9 mouse cellular contexts compared by ENCODE assay signal in genomic region chr6:149057947-149058391, GRCm38 (mm10). TPM values are rescaled to one million over a fixed set of nuclear protein-coding genes. Genes with fewer than 3 reads are reported as not detected.
DNase-seq lines count a peak whose midpoint lies in the region; TF ChIP-seq lines count a peak whose summit lies in the region.
"Had no signal": no experiment of that assay in that cellular context is flagged by ENCODE, and none has a peak within 500 bp of the region (broad histone marks: within the 10 kb centered on the region; RNA-seq: fewer than 3 reads in every experiment).

No protein-coding gene starts in this region.

- DNase-seq in liver, adult 2 months (ENCODE audit: extremely low read depth, low read depth, low spot score): peak; percentile 89
- DNase-seq in liver (no peak), R1 (ENCODE audit: low read depth, low spot score) (peak; percentile 39)
- DNase-seq in cerebellum, postnatal 14 days: peak; percentile 41 to 47
- DNase-seq in kidney, postnatal 4 days: peak; percentile 20 to 44
- DNase-seq in yolk sac, embryonic 10.5 days (ENCODE audit: low spot score): peak; percentile 74
- DNase-seq in left cerebral cortex, adult 18-20 months (ENCODE audit: low spot score in 2 of 2): no peak

- peaks cover 34% of the 10 kb centered on the region for H3K36me3 ChIP-seq in liver, adult 2 months (ENCODE audit: control insufficient read depth, insufficient read depth, low read length)
- H3K36me3 ChIP-seq: neural tube, embryonic 12.5 days had no signal

- peak overlapping the region; percentile 57; the same call in 1 of the 2 replicates for H3K9ac ChIP-seq in liver, adult 2 months (ENCODE audit: low read depth, low read length)
- H3K9ac ChIP-seq: heart, embryonic 13.5 days; neural tube, embryonic 12.5 days had no signal

- WGBS in liver, adult 2 months: 8% methylated on average over 3 of the region's 3 CpGs

- no peak overlapping the region for H3K4me3 ChIP-seq in liver, adult 2 months (ENCODE audit: insufficient read depth, low read depth, low read length)
- H3K4me3 ChIP-seq: heart, embryonic 13.5 days; neural tube, embryonic 12.5 days had no signal

- H3K4me1 ChIP-seq in liver, adult 2 months (ENCODE audit: control insufficient read depth, insufficient read depth, low read length): peaks cover 16% of the 10 kb centered on the region
- H3K4me1 ChIP-seq: heart, embryonic 13.5 days; neural tube, embryonic 12.5 days had no signal

- H3K27me3 ChIP-seq in liver, adult 2 months (ENCODE audit: control insufficient read depth, insufficient read depth, low read length): no peaks in the 10 kb centered on the region
- H3K27me3 ChIP-seq: heart, embryonic 13.5 days; neural tube, embryonic 12.5 days had no signal

- H3K27ac ChIP-seq in liver, adult 2 months (replicated peaks; ENCODE audit: insufficient read depth, low read depth, low read length): peak overlapping the region; percentile 88
- H3K27ac ChIP-seq: heart, embryonic 13.5 days; neural tube, embryonic 12.5 days had no signal

- TF ChIP-seq POLR2A in liver, adult 2 months (IDR thresholded peaks at IDR 0.05; ENCODE audit: extremely low read depth, insufficient read depth, low read length): no peak

- H3K79me2 ChIP-seq in liver, adult 2 months (ENCODE audit: control insufficient read depth, insufficient read depth, low read length): peaks cover 14% of the 10 kb centered on the region; the same call in 1 of the 2 replicates

- TF ChIP-seq CTCF in liver, adult 2 months (IDR thresholded peaks at IDR 0.05; ENCODE audit: low read depth, low read length): peak; percentile 68

RNA-seq across cellular contexts. Expression of gene Dennd5b, which starts 43.5 kb away (rescaled TPM):
- total RNA-seq in liver, adult 2 months (2014; rRNA removed): 94.7 and 99.5 TPM in 2 replicates
- 14.8 and 19.4 TPM in 2 replicates for polyA plus RNA-seq in liver, adult 2 months (2012; rRNA removed)
- 10 to 100 TPM; 61.8 to 62.2 TPM for total RNA-seq in left cerebral cortex, adult 18-20 months (2021)

Comparison
In these comparisons a context has a peak if more than half of its experiments do, and no peak if none do; other contexts are left out.
1. DNase-seq: peak in liver, adult 2 months (single experiment), R1 (single experiment), cerebellum, postnatal 14 days (2 of 2), kidney, postnatal 4 days (2 of 2) and yolk sac, embryonic 10.5 days (single experiment); none in liver (single experiment) and left cerebral cortex, adult 18-20 months (0 of 2).